Mouse (Mus musculus) heart, adult 2 months (tissue): ENCODE data around the gene Sema3d. TPM values are rescaled to one million over a fixed set of nuclear protein-coding genes. Genes with fewer than 3 reads are reported as not detected.

Experiments
- DNase-seq, 2 experiments: peaks; one replicate each; pipeline ENCODE4 v3.0.0; 2021
- H3K27ac ChIP-seq: fragments of 200-600 bp; 2 replicates; pipeline ENCODE4 v1.8.1; 2022
- H3K27me3 ChIP-seq: fragments of 200-500 bp; 2 replicates; pipeline ENCODE4 v1.6.1; 2012; ENCODE audit warnings: mild to moderate bottlenecking, low read length, inconsistent platforms, mixed read lengths; ENCODE audit not compliant: control insufficient read depth, insufficient read depth
- H3K36me3 ChIP-seq: fragments of 200-500 bp; 2 replicates; pipeline ENCODE4 v1.6.1; 2012; ENCODE audit warnings: low read length, inconsistent platforms; ENCODE audit not compliant: control insufficient read depth, insufficient read depth
- H3K4me1 ChIP-seq: fragments of 200-500 bp; 2 replicates; pipeline ENCODE4 v1.6.1; 2011; ENCODE audit warnings: low read length; ENCODE audit not compliant: control insufficient read depth, insufficient read depth
- H3K4me3 ChIP-seq: fragments of 200-600 bp; 2 replicates; pipeline ENCODE4 v1.8.1; 2022
- H3K79me2 ChIP-seq: fragments of 200-500 bp; replicated peaks from 2 replicates; pipeline ENCODE4 v1.6.1; 2012; ENCODE audit warnings: mild to moderate bottlenecking, inconsistent platforms, low read length, moderate library complexity, mixed read lengths; ENCODE audit not compliant: control insufficient read depth, insufficient read depth
- H3K9ac ChIP-seq: fragments of 200-500 bp; 2 replicates; pipeline ENCODE4 v1.6.1; 2012; ENCODE audit warnings: low read depth, mild to moderate bottlenecking, control low read depth, inconsistent platforms, low read length, mixed read lengths
- CTCF ChIP-seq: fragments of 200-600 bp; IDR thresholded peaks from 2 replicates; pipeline ENCODE4 v1.8.1; 2022; ENCODE audit warnings: antibody characterized with exemption, mild to moderate bottlenecking, moderate library complexity
- EP300 ChIP-seq: fragments of 200-500 bp; IDR thresholded peaks from 2 replicates; pipeline ENCODE4 v1.6.1; 2011; ENCODE audit warnings: low read depth, low read length, control low read depth; ENCODE audit not compliant: insufficient read depth
- POLR2A ChIP-seq: fragments of 200-500 bp; IDR thresholded peaks from 2 replicates; pipeline ENCODE4 v1.6.1; 2011; ENCODE audit warnings: mild to moderate bottlenecking, low read depth, low read length, control low read depth; ENCODE audit not compliant: insufficient read depth
- WGBS: fragments of 180-500 bp; shearing (Covaris S2); methylation state at CpG from one replicate; pipeline ENCODE4 v1.1.7; 2018; 5-methylcytosine and 5-hydroxymethylcytosine counted together
- intact Hi-C: fragments of 180-260 bp; cut with DNase I; formaldehyde crosslinking; loops from one replicate; pipeline ENCODE4 v1.15.1; 2025
- long read RNA-seq: library from polyadenylated mRNA; stranded (forward); transcript quantifications from one replicate; pipeline ENCODE4 v2.0.0, GENCODE M21; 2021
- polyA plus RNA-seq: library from polyadenylated mRNA; depleted of rRNA; stranded (reverse); fragments of >200 nt; gene quantifications from 2 replicates; pipeline ENCODE4 v1.2.3, GENCODE M21; 2012; rRNA removed
- total RNA-seq, 2 experiments: library from RNA; stranded (reverse); gene quantifications; 2 replicates each; pipeline ENCODE4 v1.2.3; 2021

Sema3d gene
- total RNA-seq: 1 to 10 TPM; 3.5 to 4.5 TPM
- 1.4 and 2.5 TPM in 2 replicates for polyA plus RNA-seq
- long read RNA-seq: 0 reads

DNA sequence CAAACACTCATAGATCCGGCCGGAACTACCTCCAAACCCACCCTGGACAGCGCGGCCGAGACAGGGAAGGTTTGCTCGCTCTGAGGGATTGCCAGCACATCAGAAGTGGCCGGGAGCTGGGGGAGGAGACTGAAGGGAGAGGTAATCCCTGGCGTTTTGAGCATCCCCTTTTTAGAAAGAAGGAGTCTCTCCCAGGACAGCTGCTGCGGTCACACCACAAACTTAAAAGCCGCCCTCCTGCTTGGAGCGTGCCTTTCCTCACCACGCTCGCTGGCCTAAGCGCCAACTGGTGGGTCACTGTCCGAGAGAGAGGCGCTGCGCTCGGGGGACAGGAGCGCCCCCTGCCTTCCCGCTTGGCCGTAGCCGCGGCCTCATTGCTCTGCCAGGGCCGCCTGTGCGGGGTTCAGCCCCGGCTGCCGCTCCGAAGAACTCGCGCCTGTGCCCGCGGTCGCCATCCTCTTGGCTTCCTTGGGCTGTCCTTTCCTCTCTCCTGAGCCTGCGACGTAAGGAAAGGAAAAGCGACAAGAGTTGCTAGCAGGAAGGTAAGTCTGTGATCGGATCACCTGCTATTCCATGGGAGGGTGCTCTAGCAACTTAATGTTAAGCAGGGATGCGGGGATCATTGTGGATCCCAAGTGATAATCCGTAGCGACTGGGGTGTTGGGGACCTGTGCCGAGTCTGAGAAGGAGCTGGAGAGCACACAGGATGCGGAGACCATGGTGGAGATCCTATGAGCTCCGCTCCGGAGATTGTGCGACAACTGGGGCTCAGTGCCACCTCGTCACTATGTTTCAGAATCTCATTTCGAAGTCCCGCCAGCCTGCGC is at the start of gene Sema3d:
Sema3d (plus strand) TSS at position 253 of the 827 bp plus-strand sequence.
- Histone ChIP-seq H3K27ac (peak within 1 kb of the TSS; percentile 17), H3K4me1 (no peaks in the 10 kb centered on the region), H3K79me2 (no peaks in the 10 kb centered on the region), H3K4me3 (peak within 1 kb of the TSS; percentile 43), H3K27me3 (no peaks in the 10 kb centered on the region), H3K9ac (peak within 1 kb of the TSS; percentile 54), H3K36me3 (no peaks in the 10 kb centered on the region)
- under 1% methylated on average over 49 of the region's 49 CpGs for WGBS
- intact Hi-C loops: loop anchor here (2.0 to 5.0 kb wide), 2 partner anchors 159 to 353 kb away; no protein-coding TSS in a partner anchor
- TF ChIP-seq EP300 (no peak), POLR2A (no peak), CTCF (peak; percentile 87)
- DNase-seq: peak; percentile 73 to 81

DNA sequence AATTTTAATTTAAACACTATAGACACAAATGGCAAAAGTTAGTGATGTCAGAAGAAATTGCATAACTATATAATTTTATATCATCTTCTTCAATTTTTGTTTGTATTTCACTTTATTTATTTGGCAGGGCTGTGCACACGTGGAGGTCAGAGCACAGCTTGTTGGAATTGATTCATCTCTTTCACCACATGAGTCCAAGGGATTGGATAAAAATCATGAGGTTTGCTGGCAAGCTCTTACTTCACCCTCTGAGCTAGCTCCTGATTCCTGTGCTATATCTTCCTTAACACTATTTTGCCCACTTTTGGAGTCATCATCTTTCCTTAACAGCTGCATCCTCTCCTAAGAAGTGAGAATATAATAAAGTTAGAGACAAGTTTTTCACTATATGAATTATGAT is 5.9 kb upstream of the Sema3d start:
- intact Hi-C loops: no loop called here
- Histone ChIP-seq H3K27me3 (no peaks in the 10 kb centered on the region), H3K4me3 (no peak overlapping the region), H3K9ac (no peak overlapping the region), H3K4me1 (no peaks in the 10 kb centered on the region), H3K79me2 (no peaks in the 10 kb centered on the region), H3K36me3 (no peaks in the 10 kb centered on the region), H3K27ac (no peak overlapping the region)
- no peak for TF ChIP-seq EP300
- no peak for TF ChIP-seq CTCF
- TF ChIP-seq POLR2A: no peak
- DNase-seq: no peak
- 44% methylated on average over 1 of the region's 1 CpGs for WGBS

DNA sequence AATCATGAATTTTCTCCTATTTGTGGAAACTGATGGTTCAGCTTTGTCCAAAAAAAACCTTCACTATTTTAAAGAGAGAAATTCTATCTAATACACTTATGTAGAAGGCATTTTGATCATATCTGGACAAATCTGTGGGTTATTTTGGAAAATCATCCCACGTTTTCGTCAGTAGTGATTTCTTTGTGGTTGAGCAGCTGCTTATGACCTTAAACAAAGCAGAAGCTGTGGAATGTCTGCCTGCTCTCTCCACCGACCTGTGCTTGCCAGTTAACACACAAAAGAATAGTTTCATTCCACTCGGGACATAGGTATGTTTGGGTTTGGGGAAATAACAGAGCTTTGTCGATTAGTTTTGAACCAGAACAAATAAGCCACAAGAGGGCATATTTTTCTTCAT is 4.3 kb upstream of the Sema3d start:
- no peak for TF ChIP-seq EP300
- TF ChIP-seq POLR2A: no peak
- TF ChIP-seq CTCF: peak; percentile 27; the same call in 1 of the 2 replicates
- Histone ChIP-seq H3K27ac (no peak overlapping the region), H3K4me3 (no peak overlapping the region), H3K36me3 (no peaks in the 10 kb centered on the region), H3K9ac (no peak overlapping the region), H3K79me2 (no peaks in the 10 kb centered on the region), H3K27me3 (no peaks in the 10 kb centered on the region), H3K4me1 (no peaks in the 10 kb centered on the region)
- 49% methylated on average over 5 of the region's 5 CpGs for WGBS
- intact Hi-C loops: no loop called here
- DNase-seq: no peak

DNA sequence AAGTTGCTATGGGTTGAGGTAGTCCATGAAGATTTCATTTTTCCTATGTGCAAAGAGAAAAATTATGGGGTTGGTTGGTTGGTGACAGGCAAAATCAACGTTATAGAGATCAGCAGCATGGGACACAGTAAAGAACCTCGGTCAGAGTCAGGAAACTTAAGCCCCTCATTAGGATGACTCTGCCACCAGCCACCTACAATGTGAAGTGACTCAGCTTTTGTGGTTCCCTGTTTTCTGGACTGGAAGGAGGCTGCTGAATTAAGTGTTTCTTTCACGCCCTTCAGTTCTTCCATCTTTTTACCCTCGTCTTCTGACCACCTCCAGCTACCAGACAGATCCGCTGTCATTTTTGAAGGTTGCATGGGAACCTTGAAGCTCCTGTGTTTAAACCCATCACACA is 1.2 kb upstream of the Sema3d start:
- intact Hi-C loops: loop anchor here (2.0 to 5.0 kb wide), 2 partner anchors 160 to 351 kb away; no protein-coding TSS in a partner anchor
- WGBS: 88% methylated on average over 5 of the region's 5 CpGs
- DNase-seq: no peak
- H3K4me3 ChIP-seq: no peak overlapping the region
- H3K79me2 ChIP-seq: no peaks in the 10 kb centered on the region
- no peak overlapping the region for H3K9ac ChIP-seq
- TF ChIP-seq POLR2A (no peak), CTCF (no peak), EP300 (no peak)
- no peaks in the 10 kb centered on the region for H3K4me1 ChIP-seq
- no peaks in the 10 kb centered on the region for H3K36me3 ChIP-seq
- no peak overlapping the region for H3K27ac ChIP-seq
- no peaks in the 10 kb centered on the region for H3K27me3 ChIP-seq

DNA sequence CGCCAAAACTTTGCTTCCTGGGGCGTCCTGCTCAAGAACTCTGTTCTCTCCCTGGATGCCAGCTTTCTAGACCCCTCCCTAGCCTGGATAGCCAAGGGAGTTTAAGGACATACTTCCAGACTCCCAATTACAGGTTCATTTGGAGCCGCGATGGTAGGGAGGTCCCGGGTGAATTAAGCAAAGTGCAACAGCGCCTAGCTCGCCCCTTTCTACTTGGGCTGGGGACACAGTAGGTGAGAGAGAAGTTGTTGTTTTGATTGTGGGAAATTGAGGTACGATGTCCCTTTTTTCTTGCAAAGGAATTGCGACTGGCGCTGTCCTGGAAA is 738 bp downstream of the Sema3d start:
- H3K4me1 ChIP-seq: no peaks in the 10 kb centered on the region
- TF ChIP-seq EP300: no peak
- no peak for TF ChIP-seq POLR2A
- no peak for TF ChIP-seq CTCF
- peak in 1 of 2 experiments; percentile 5 for DNase-seq
- H3K9ac ChIP-seq: no peak overlapping the region
- no peaks in the 10 kb centered on the region for H3K36me3 ChIP-seq
- peak overlapping the region; percentile 17 for H3K27ac ChIP-seq
- 3% methylated on average over 10 of the region's 10 CpGs for WGBS
- H3K79me2 ChIP-seq: no peaks in the 10 kb centered on the region
- no peaks in the 10 kb centered on the region for H3K27me3 ChIP-seq
- peak overlapping the region; percentile 43 for H3K4me3 ChIP-seq
- intact Hi-C loops: loop anchor here (2.0 to 5.0 kb wide), 2 partner anchors 158 to 353 kb away; no protein-coding TSS in a partner anchor

DNA sequence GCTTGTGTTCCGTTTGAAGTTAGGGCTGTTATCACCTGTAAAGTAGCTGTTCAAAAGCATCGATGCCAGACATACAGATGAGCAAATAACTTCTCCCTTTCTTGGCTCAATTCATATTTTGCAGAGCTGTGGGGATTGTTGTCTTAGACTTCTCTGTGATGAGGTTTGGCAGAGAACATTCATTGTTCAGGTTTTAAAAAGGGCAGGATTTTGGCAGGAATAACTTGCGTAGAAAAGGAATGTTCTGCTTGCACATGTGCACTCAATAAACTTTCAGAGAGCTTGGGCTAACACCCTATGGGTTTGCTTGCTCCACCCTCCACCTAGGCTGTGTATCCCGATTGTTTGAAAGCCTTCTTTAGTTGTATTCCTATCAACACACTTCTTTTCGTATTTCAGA is 9.5 kb downstream of the Sema3d start:
- intact Hi-C loops: no loop called here
- DNase-seq: no peak
- Histone ChIP-seq H3K36me3 (no peaks in the 10 kb centered on the region), H3K4me1 (no peaks in the 10 kb centered on the region), H3K79me2 (no peaks in the 10 kb centered on the region), H3K9ac (no peak overlapping the region), H3K4me3 (no peak overlapping the region), H3K27me3 (no peaks in the 10 kb centered on the region), H3K27ac (no peak overlapping the region)
- 65% methylated on average over 5 of the region's 5 CpGs for WGBS
- TF ChIP-seq CTCF: no peak
- TF ChIP-seq EP300: no peak
- TF ChIP-seq POLR2A: no peak
